Mouse (Mus musculus): ENCODE data around the gene BC051019. TPM values are rescaled to one million over a fixed set of nuclear protein-coding genes. Genes with fewer than 3 reads are reported as not detected.

Gene BC051019
- polyA plus RNA-seq, 1 experiment from 2014 or later, result 0.07 TPM

- ATAC-seq (ENCODE audit: insufficient read depth), result no peak
- H3K4me2 ChIP-seq, result no peak overlapping the region
- no peaks in the 10 kb centered on the region for H3K9me3 ChIP-seq (replicated peaks)
- 71% methylated on average over 3 of the region's 3 CpGs for WGBS (ENCODE audit: insufficient replicate concordance)
- peaks cover 24% of the 10 kb centered on the region for H3K4me1 ChIP-seq (replicated peaks)
- no peak overlapping the region for H3K4me3 ChIP-seq (replicated peaks)
- no peak overlapping the region for H3K9ac ChIP-seq
- peaks cover 56% of the 10 kb centered on the region for H3K36me3 ChIP-seq (replicated peaks)
- no peak overlapping the region for H3K27ac ChIP-seq (replicated peaks)
- H3K27me3 ChIP-seq, result no peaks in the 10 kb centered on the region
Measured at GRCm38 (mm10) chr7:109708961-109709382, 14.7 kb downstream of the BC051019 start.

GRCm38 (mm10) chr7:109707023-109707785, 16.4 kb downstream of the BC051019 start:
- H3K27ac ChIP-seq (replicated peaks), result no peak overlapping the region
- ATAC-seq (ENCODE audit: insufficient read depth), result no peak
- H3K4me1 ChIP-seq (replicated peaks), result peaks cover 38% of the 10 kb centered on the region
- peaks cover 49% of the 10 kb centered on the region for H3K36me3 ChIP-seq (replicated peaks)
- no peaks in the 10 kb centered on the region for H3K9me3 ChIP-seq (replicated peaks)
- 28% methylated on average over 4 of the region's 4 CpGs for WGBS (ENCODE audit: insufficient replicate concordance)
- H3K27me3 ChIP-seq, result peaks cover 8% of the 10 kb centered on the region
- no peak overlapping the region for H3K4me2 ChIP-seq
- no peak overlapping the region for H3K9ac ChIP-seq
- H3K4me3 ChIP-seq (replicated peaks), result no peak overlapping the region

- no peaks in the 10 kb centered on the region for H3K9me3 ChIP-seq (replicated peaks)
- peaks cover 22% of the 10 kb centered on the region for H3K36me3 ChIP-seq (replicated peaks)
- peak overlapping the region; percentile 76 for H3K9ac ChIP-seq
- H3K27ac ChIP-seq (replicated peaks), result no peak overlapping the region
- 35% methylated on average over 3 of the region's 3 CpGs for WGBS (ENCODE audit: insufficient replicate concordance)
- peaks cover 38% of the 10 kb centered on the region for H3K4me1 ChIP-seq (replicated peaks)
- H3K4me2 ChIP-seq, result peak overlapping the region; percentile 90
- no peak for ATAC-seq (ENCODE audit: insufficient read depth)
- H3K27me3 ChIP-seq, result peaks cover 8% of the 10 kb centered on the region
- peak overlapping the region; percentile 68 for H3K4me3 ChIP-seq (replicated peaks)
Measured at GRCm38 (mm10) chr7:109704461-109704860, 19.2 kb downstream of the BC051019 start.

GRCm38 (mm10) chr7:109704016-109704377, 19.7 kb downstream of the BC051019 start:
- Histone ChIP-seq H3K9me3 (replicated peaks) (no peaks in the 10 kb centered on the region), H3K4me1 (replicated peaks) (peaks cover 38% of the 10 kb centered on the region), H3K4me3 (replicated peaks) (peak overlapping the region; percentile 68), H3K36me3 (replicated peaks) (peaks cover 18% of the 10 kb centered on the region), H3K9ac (peak overlapping the region; percentile 76), H3K4me2 (peak overlapping the region; percentile 90), H3K27ac (replicated peaks) (peak overlapping the region; percentile 71), H3K27me3 (peaks cover 8% of the 10 kb centered on the region)
- WGBS (ENCODE audit: insufficient replicate concordance), result 2% methylated on average over 17 of the region's 17 CpGs
- peak; percentile 55 for ATAC-seq (ENCODE audit: insufficient read depth)

GRCm38 (mm10) chr7:109703190-109704015, 20.2 kb downstream of the BC051019 start, which contains the start of the genes St5 and Akip1:
Gene St5 (minus strand): TSS chr7:109703605.
Gene Akip1 (plus strand): TSS chr7:109703690.
- Histone ChIP-seq H3K9me3 (replicated peaks) (no peaks in the 10 kb centered on the region), H3K4me2 (peak within 1 kb of the TSS; percentile 90), H3K36me3 (replicated peaks) (peaks cover 12% of the 10 kb centered on the region), H3K4me3 (replicated peaks) (peak within 1 kb of the TSS; percentile 68), H3K4me1 (replicated peaks) (peaks cover 38% of the 10 kb centered on the region), H3K27me3 (peaks cover 8% of the 10 kb centered on the region), H3K27ac (replicated peaks) (peak within 1 kb of the TSS; percentile 71), H3K9ac (peak within 1 kb of the TSS; percentile 76)
- ATAC-seq (ENCODE audit: insufficient read depth), result peak; percentile 90
- WGBS (ENCODE audit: insufficient replicate concordance), result under 1% methylated on average over 61 of the region's 61 CpGs

- Histone ChIP-seq H3K4me1 (replicated peaks) (peaks cover 36% of the 10 kb centered on the region), H3K4me3 (replicated peaks) (no peak overlapping the region), H3K27me3 (peaks cover 8% of the 10 kb centered on the region), H3K4me2 (peak overlapping the region; percentile 90), H3K9me3 (replicated peaks) (no peaks in the 10 kb centered on the region), H3K27ac (replicated peaks) (no peak overlapping the region), H3K36me3 (replicated peaks) (peaks cover 5% of the 10 kb centered on the region; the same call in 1 of the 2 replicates), H3K9ac (no peak overlapping the region)
- ATAC-seq (ENCODE audit: insufficient read depth), result no peak
- WGBS (ENCODE audit: insufficient replicate concordance), result 60% methylated on average over 4 of the region's 4 CpGs
Measured at GRCm38 (mm10) chr7:109702721-109703120, 20.9 kb downstream of the BC051019 start.

- ATAC-seq (ENCODE audit: insufficient read depth), result no peak
- no peak overlapping the region for H3K9ac ChIP-seq
- H3K27ac ChIP-seq (replicated peaks), result no peak overlapping the region
- no peak overlapping the region for H3K4me2 ChIP-seq
- no peaks in the 10 kb centered on the region for H3K36me3 ChIP-seq (replicated peaks)
- H3K4me3 ChIP-seq (replicated peaks), result no peak overlapping the region
- peaks cover 24% of the 10 kb centered on the region for H3K4me1 ChIP-seq (replicated peaks)
- H3K27me3 ChIP-seq, result peaks cover 8% of the 10 kb centered on the region
- H3K9me3 ChIP-seq (replicated peaks), result no peaks in the 10 kb centered on the region
Measured at GRCm38 (mm10) chr7:109700213-109700612, 23.4 kb downstream of the BC051019 start.

- ATAC-seq (ENCODE audit: insufficient read depth), result no peak
- no peaks in the 10 kb centered on the region for H3K9me3 ChIP-seq (replicated peaks)
- WGBS (ENCODE audit: insufficient replicate concordance), result 88% methylated on average over 10 of the region's 10 CpGs
Measured at GRCm38 (mm10) chr7:109695339-109695726, 28.3 kb downstream of the BC051019 start.

GRCm38 (mm10) chr7:109694576-109695338, 28.9 kb downstream of the BC051019 start:
- no peaks in the 10 kb centered on the region for H3K9me3 ChIP-seq (replicated peaks)
- 65% methylated on average over 13 of the region's 13 CpGs for WGBS (ENCODE audit: insufficient replicate concordance)
- no peak overlapping the region for H3K4me2 ChIP-seq
- H3K36me3 ChIP-seq (replicated peaks), result no peaks in the 10 kb centered on the region
- no peak overlapping the region for H3K4me3 ChIP-seq (replicated peaks)
- no peak overlapping the region for H3K9ac ChIP-seq
- 0 out of 2 replicates have a peak, but pooled peaks cover 4% of the 10 kb centered on the region for H3K27me3 ChIP-seq
- no peak overlapping the region for H3K27ac ChIP-seq (replicated peaks)
- no peak for ATAC-seq (ENCODE audit: insufficient read depth)
- H3K4me1 ChIP-seq (replicated peaks), result no peaks in the 10 kb centered on the region; the same call in 1 of the 2 replicates

More at GRCm38 (mm10) chr7:109695339-109695726, 28.3 kb downstream of the BC051019 start:
- H3K9ac ChIP-seq, result no peak overlapping the region
- no peaks in the 10 kb centered on the region for H3K36me3 ChIP-seq (replicated peaks)
- no peak overlapping the region for H3K4me3 ChIP-seq (replicated peaks)
- no peaks in the 10 kb centered on the region; the same call in 1 of the 2 replicates for H3K4me1 ChIP-seq (replicated peaks)
- H3K4me2 ChIP-seq, result no peak overlapping the region
- 0 out of 2 replicates have a peak, but pooled peaks cover 4% of the 10 kb centered on the region for H3K27me3 ChIP-seq
- no peak overlapping the region for H3K27ac ChIP-seq (replicated peaks)

- no peak overlapping the region for H3K27ac ChIP-seq (replicated peaks)
- no peak for ATAC-seq (ENCODE audit: insufficient read depth)
- WGBS (ENCODE audit: insufficient replicate concordance), result 62% methylated on average over 5 of the region's 5 CpGs
- no peak overlapping the region for H3K4me2 ChIP-seq
- no peaks in the 10 kb centered on the region for H3K9me3 ChIP-seq (replicated peaks)
- H3K27me3 ChIP-seq, result 0 out of 2 replicates have a peak, but pooled peaks cover 4% of the 10 kb centered on the region
- no peaks in the 10 kb centered on the region for H3K36me3 ChIP-seq (replicated peaks)
- no peaks in the 10 kb centered on the region; the same call in 1 of the 2 replicates for H3K4me1 ChIP-seq (replicated peaks)
- H3K9ac ChIP-seq, result no peak overlapping the region
- H3K4me3 ChIP-seq (replicated peaks), result no peak overlapping the region
Measured at GRCm38 (mm10) chr7:109690961-109691360, 32.7 kb downstream of the BC051019 start.

Data from liver, embryonic 15.5 days (tissue).